Mouse (Mus musculus) forebrain, embryonic 15.5 days (tissue): ENCODE data around the gene Cdc37l1. TPM values are rescaled to one million over a fixed set of nuclear protein-coding genes. Genes with fewer than 3 reads are reported as not detected.
A peak's percentile ranks its signal among the peaks of the same experiment; 100 is the strongest.

Experiments used
- ATAC-seq: fragments of 200-750 bp; cut with Nextera tagmentation; replicated peaks from 2 replicates; pipeline ENCODE4 v1.8.0; 2017; ENCODE audit warnings: mild to moderate bottlenecking, moderate TSS enrichment, moderate library complexity
- H3K27ac ChIP-seq: fragments of 300-500 bp; sonication (generic); replicated peaks from 2 replicates; pipeline ENCODE4 v1.5.1; 2015; ENCODE audit warnings: mild to moderate bottlenecking, inconsistent platforms
- H3K27me3 ChIP-seq: fragments of 300-500 bp; sonication (generic); 2 replicates; pipeline ENCODE4 v1.6.1; 2015; ENCODE audit warnings: inconsistent platforms
- H3K36me3 ChIP-seq: fragments of 300-500 bp; sonication (generic); 2 replicates; pipeline ENCODE4 v1.6.1; 2015; ENCODE audit warnings: mild to moderate bottlenecking, inconsistent platforms
- H3K4me1 ChIP-seq: fragments of 300-500 bp; sonication (generic); 2 replicates; pipeline ENCODE4 v1.6.1; 2015; ENCODE audit warnings: inconsistent platforms
- H3K4me2 ChIP-seq: fragments of 300-500 bp; sonication (generic); replicated peaks from 2 replicates; pipeline ENCODE4 v1.6.1; 2015; ENCODE audit warnings: mild to moderate bottlenecking, inconsistent platforms
- H3K4me3 ChIP-seq: fragments of 300-500 bp; sonication (generic); 2 replicates; pipeline ENCODE4 v1.5.1; 2015; ENCODE audit warnings: mild to moderate bottlenecking, inconsistent platforms
- H3K9ac ChIP-seq: fragments of 300-500 bp; sonication (generic); replicated peaks from 2 replicates; pipeline ENCODE4 v1.6.1; 2015; ENCODE audit warnings: mild to moderate bottlenecking, inconsistent platforms
- H3K9me3 ChIP-seq: fragments of 300-500 bp; sonication (generic); 2 replicates; pipeline ENCODE4 v1.6.1; 2016; ENCODE audit warnings: inconsistent platforms
- WGBS: fragments of 180-500 bp; shearing (Covaris S2); methylation state at CpG from one replicate; pipeline ENCODE4 v1.1.7; 2015; ENCODE audit warnings: mixed read lengths; 5-methylcytosine and 5-hydroxymethylcytosine counted together
- polyA plus RNA-seq: library from polyadenylated mRNA; unstranded; fragments of >200 nt; fragmentation: Nextera tagmentation; extraction: Ambion mirVana; gene quantifications from 2 replicates; pipeline ENCODE4 v1.2.1, GENCODE M21; 2015

Cdc37l1 gene
- polyA plus RNA-seq: 55.8 and 58.1 TPM in 2 replicates

DNA sequence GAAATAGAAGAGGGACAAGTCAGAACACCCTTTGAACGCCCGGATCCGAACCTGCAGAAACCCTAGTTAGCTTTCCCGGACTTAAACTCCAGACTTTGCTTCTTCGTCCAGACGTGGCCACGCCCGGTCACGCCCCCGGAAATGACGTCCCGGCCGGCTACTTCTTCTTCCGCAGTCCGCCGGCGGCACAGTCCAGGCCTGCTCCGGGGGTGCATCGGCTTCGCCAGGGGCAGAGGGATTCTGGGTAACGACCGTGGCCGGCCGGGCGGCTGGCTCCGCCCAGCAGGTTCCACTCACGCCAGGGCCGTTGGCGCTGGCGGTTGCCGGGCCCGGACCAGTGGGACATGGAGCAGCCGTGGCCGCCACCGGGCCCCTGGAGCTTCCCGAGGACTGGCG lies at the start of gene Cdc37l1:
Gene Cdc37l1, plus strand, starts transcription at position 159 of the 396 bp plus-strand sequence.
- peak within 1 kb of the TSS; percentile 86 for H3K27ac ChIP-seq
- peak within 1 kb of the TSS; percentile 95 for H3K4me3 ChIP-seq
- peaks cover 10% of the 10 kb centered on the region for H3K36me3 ChIP-seq
- 0% methylated on average over 37 of the region's 37 CpGs for WGBS
- no peaks in the 10 kb centered on the region for H3K27me3 ChIP-seq
- H3K4me2 ChIP-seq: peak within 1 kb of the TSS; percentile 77
- peak; percentile 97 for ATAC-seq
- H3K4me1 ChIP-seq: peaks cover 31% of the 10 kb centered on the region
- H3K9ac ChIP-seq: peak within 1 kb of the TSS; percentile 88
- H3K9me3 ChIP-seq: no peaks in the 10 kb centered on the region

DNA sequence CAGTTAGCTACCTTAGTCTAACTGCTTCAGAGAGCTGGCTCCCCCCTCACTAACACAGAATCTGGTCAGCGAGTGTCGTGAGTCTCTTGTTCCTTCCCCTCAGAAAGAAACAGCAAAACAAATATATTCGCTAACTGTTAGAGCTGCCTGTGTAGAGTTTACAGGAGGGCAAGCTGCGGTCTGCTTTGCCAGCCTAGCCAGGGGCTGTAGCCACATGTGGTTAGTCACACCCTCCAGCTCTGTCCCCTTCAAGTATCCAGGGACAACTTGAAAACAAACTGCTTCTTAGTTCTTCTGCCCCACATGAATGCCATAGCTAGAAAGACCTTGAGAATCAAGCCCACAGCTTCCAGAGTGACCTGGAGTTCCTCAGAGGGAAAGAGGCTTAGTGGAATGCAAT lies 48.9 kb upstream of the Cdc37l1 start:
- no peak for ATAC-seq
- no peaks in the 10 kb centered on the region for H3K36me3 ChIP-seq
- no peaks in the 10 kb centered on the region for H3K27me3 ChIP-seq
- no peak overlapping the region for H3K9ac ChIP-seq
- no peak overlapping the region for H3K4me2 ChIP-seq
- no peaks in the 10 kb centered on the region for H3K9me3 ChIP-seq
- H3K4me3 ChIP-seq: no peak overlapping the region
- 80% methylated on average over 4 of the region's 4 CpGs for WGBS
- no peak overlapping the region for H3K27ac ChIP-seq
- no peaks in the 10 kb centered on the region for H3K4me1 ChIP-seq

DNA sequence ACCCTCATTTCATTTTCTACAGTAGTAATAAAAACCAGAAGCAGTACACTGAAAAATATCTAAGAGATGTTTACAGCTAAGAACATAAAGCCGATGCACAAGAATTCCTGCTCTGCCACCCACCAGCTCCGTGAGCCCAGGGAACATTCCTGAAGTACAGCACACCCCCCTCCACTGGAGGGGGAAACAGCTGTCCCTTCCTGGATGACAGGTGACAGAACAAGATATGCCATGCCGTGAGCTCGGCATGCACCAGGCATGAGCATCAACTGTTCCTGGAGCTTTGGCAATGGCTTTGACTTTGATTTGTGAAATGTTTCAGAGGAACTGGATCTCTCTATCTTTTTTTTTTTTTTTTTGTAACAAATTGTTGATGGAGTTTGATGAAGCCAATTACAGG lies 43.4 kb upstream of the Cdc37l1 start:
- H3K27me3 ChIP-seq: no peaks in the 10 kb centered on the region
- no peak overlapping the region for H3K9ac ChIP-seq
- H3K4me3 ChIP-seq: no peak overlapping the region
- no peak overlapping the region for H3K4me2 ChIP-seq
- no peaks in the 10 kb centered on the region for H3K36me3 ChIP-seq
- no peaks in the 10 kb centered on the region for H3K9me3 ChIP-seq
- 0 out of 2 replicates have a peak, but pooled peaks cover 2% of the 10 kb centered on the region for H3K4me1 ChIP-seq
- WGBS: 53% methylated on average over 4 of the region's 4 CpGs
- ATAC-seq: no peak
- H3K27ac ChIP-seq: no peak overlapping the region

DNA sequence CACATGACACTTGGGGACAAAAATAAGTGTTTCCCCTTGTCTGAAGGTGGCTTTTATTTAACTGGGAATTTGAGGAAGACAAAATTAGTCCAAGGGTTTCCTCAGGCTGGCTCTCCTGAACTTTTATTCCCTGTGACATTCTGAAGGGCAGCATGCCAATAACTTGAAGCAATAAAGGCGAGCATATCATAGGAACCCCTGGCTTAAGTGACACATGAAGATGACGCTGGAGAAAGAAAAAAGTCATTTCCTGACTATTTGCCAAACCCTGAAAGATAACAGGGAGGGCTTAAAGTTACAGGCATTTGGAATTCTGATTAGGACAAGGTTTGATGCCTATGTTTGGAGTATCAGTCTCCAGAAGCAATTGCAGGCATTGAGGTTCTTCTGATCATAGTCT lies 42.8 kb upstream of the Cdc37l1 start:
- Histone ChIP-seq H3K4me1 (0 out of 2 replicates have a peak, but pooled peaks cover 2% of the 10 kb centered on the region), H3K9ac (no peak overlapping the region), H3K27ac (no peak overlapping the region), H3K9me3 (no peaks in the 10 kb centered on the region), H3K36me3 (no peaks in the 10 kb centered on the region), H3K4me2 (no peak overlapping the region), H3K27me3 (no peaks in the 10 kb centered on the region), H3K4me3 (no peak overlapping the region)
- WGBS: 60% methylated on average over 2 of the region's 2 CpGs
- ATAC-seq: no peak

DNA sequence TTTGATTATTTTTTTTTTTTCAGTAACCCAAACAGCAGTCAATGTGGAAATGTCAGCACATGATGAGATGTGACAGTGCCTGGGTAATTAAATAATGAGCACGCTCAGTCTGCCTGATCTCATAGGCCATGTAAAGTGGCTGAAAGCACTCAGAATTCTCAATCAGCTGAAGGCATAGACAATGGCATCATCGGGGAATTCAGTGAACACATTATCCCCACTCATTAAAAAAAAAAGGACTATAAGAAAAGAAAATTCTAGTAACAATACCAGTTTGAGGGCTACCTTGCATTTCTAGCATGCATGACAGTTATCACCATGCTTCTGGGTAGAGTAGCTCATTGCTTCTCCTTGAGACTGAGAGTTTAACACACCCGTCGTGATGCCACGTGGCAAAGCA lies 38.9 kb upstream of the Cdc37l1 start:
- no peaks in the 10 kb centered on the region for H3K27me3 ChIP-seq
- H3K36me3 ChIP-seq: no peaks in the 10 kb centered on the region
- WGBS: 35% methylated on average over 5 of the region's 5 CpGs
- 0 out of 2 replicates have a peak, but pooled peaks cover 2% of the 10 kb centered on the region for H3K4me1 ChIP-seq
- no peak overlapping the region for H3K9ac ChIP-seq
- H3K9me3 ChIP-seq: no peaks in the 10 kb centered on the region
- H3K4me2 ChIP-seq: no peak overlapping the region
- ATAC-seq: no peak
- no peak overlapping the region for H3K4me3 ChIP-seq
- H3K27ac ChIP-seq: no peak overlapping the region

DNA sequence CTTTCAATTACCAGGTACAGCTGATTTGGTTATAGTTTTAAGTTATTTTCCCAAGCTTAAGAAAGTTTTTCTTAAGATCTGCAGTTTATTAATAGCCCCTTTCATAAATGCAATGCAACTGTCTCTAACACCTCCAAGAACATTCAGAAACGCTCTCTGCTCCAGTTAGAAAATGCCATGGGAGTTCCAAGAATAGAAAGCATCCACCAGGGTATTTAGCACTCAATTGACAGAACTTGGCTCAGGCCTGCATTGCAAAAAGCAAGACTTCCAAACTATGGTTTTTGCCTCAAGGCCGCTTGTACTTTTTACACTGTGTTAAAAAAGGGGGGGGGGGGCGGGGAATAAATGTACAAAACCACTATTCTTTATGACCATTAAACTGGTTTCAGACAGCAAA lies 27.0 kb upstream of the Cdc37l1 start:
- Histone ChIP-seq H3K4me3 (peak overlapping the region; percentile 96), H3K27ac (peak overlapping the region; percentile 87), H3K4me1 (peaks cover 36% of the 10 kb centered on the region), H3K36me3 (no peaks in the 10 kb centered on the region), H3K9me3 (no peaks in the 10 kb centered on the region), H3K27me3 (no peaks in the 10 kb centered on the region), H3K4me2 (peak overlapping the region; percentile 91), H3K9ac (peak overlapping the region; percentile 93; the same call in 1 of the 2 replicates)
- 20% methylated on average over 3 of the region's 3 CpGs for WGBS
- ATAC-seq: no peak

DNA sequence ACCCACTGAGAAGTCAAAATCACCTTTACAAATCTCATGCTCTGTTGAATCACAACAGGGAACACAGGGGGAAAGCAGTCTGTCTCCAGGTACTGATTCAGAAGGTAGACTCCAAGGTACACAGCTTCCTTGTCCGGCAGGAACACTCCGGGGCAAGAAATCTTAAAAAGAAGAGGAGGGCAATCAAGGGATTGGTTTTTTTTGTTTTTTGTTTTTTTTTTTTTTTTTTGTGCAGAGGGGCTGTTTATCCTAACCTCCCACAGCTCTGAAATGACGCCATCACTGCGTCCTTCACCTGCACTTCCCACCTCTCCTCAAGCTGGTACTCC lies 26.7 kb upstream of the Cdc37l1 start:
- 1% methylated on average over 4 of the region's 4 CpGs for WGBS
- peak overlapping the region; percentile 87 for H3K27ac ChIP-seq
- peak; percentile 15; the same call in 1 of the 2 replicates for ATAC-seq

DNA sequence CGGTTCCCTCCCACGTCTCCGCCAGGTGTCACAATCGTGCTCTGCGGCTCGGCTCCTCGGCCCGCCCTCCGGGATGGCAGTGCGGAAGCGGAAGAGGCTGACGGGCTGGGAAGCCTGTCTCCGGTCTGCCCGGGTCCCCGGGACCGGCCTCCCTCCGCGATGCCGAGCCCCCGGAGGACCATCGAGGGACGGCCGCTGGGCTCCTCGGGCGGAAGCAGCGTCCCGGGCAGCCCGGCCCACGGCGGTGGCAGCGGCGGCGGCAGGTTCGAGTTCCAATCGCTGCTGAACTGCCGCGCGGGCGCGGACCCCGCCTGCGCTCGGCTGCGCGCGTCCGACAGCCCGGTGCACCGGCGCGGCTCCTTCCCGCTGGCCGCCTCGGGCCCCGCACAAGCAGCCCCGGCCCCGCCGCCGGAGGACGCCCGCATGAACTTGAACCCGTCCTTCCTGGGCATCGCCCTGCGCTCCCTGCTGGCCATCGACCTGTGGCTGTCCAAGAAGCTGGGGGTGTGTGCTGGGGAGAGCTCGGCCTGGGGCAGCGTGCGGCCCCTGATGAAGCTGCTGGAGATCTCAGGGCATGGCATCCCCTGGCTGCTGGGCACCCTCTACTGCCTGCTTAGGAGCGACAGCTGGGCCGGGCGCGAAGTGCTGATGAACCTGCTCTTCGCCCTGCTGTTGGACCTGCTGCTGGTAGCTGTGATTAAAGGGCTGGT lies 26.2 kb upstream of the Cdc37l1 start, which contains the start of gene Plpp6:
Gene Plpp6, plus strand, starts transcription at position 112 of the 710 bp plus-strand sequence.
- peak; percentile 92 for ATAC-seq
- Histone ChIP-seq H3K4me2 (peak within 1 kb of the TSS; percentile 91), H3K27me3 (no peaks in the 10 kb centered on the region), H3K9me3 (no peaks in the 10 kb centered on the region), H3K27ac (peak within 1 kb of the TSS; percentile 87), H3K36me3 (no peaks in the 10 kb centered on the region), H3K9ac (peak within 1 kb of the TSS; percentile 93), H3K4me1 (peaks cover 36% of the 10 kb centered on the region), H3K4me3 (peak within 1 kb of the TSS; percentile 96)
- 1% methylated on average over 73 of the region's 73 CpGs for WGBS

More for the DNA sequence above, 26.7 kb upstream of the Cdc37l1 start:
- peak overlapping the region; percentile 91 for H3K4me2 ChIP-seq
- H3K27me3 ChIP-seq: no peaks in the 10 kb centered on the region
- no peaks in the 10 kb centered on the region for H3K9me3 ChIP-seq
- H3K9ac ChIP-seq: peak overlapping the region; percentile 93
- H3K4me3 ChIP-seq: peak overlapping the region; percentile 96
- H3K36me3 ChIP-seq: no peaks in the 10 kb centered on the region
- H3K4me1 ChIP-seq: peaks cover 36% of the 10 kb centered on the region

DNA sequence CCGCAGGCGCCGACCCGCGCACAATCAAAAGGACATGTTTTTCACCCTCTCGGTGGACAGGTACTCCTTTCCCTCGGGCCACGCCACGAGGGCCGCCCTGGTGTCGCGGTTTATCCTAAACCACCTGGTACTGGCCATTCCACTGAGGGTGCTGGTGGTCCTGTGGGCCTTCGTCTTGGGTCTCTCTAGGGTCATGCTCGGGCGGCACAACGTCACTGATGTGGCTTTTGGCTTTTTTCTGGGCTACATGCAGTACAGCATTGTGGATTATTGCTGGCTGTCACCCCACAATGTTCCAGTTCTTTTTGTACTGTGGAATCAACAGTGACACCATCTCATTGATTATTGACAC lies 25.6 kb upstream of the Cdc37l1 start:
- Histone ChIP-seq H3K27ac (peak overlapping the region; percentile 87), H3K4me1 (peaks cover 36% of the 10 kb centered on the region), H3K36me3 (no peaks in the 10 kb centered on the region), H3K9ac (peak overlapping the region; percentile 93), H3K4me2 (peak overlapping the region; percentile 91), H3K4me3 (peak overlapping the region; percentile 96), H3K27me3 (no peaks in the 10 kb centered on the region), H3K9me3 (no peaks in the 10 kb centered on the region)
- peak; percentile 14 for ATAC-seq
- 4% methylated on average over 16 of the region's 16 CpGs for WGBS

DNA sequence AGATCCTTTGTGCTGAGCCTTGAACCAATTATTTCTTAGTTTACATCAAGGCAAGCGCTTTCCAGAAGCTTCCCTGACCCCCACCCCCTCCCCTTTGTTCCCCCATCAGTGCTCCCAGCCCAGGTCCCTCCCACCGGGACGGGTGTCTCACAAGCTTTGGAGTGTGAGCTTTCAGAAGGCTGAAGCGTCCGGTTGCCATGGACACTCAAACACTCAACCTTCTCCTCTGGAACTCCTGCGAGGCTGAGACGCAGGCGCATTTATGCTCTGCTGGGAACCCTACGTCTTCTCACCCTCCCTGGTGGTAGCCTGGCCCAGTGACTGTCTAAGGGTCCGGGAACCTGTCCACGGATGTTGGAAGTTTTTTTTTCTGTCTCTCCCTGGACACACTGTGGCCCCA lies 22.5 kb upstream of the Cdc37l1 start, which contains the start of gene 4430402I18Rik:
Gene 4430402I18Rik, minus strand, starts transcription at position 149 of the 400 bp plus-strand sequence.
- Histone ChIP-seq H3K4me1 (peaks cover 36% of the 10 kb centered on the region), H3K36me3 (no peaks in the 10 kb centered on the region), H3K9ac (no peak within 1 kb of the TSS), H3K4me3 (peak within 1 kb of the TSS; percentile 2; the same call in 1 of the 2 replicates), H3K4me2 (peak within 1 kb of the TSS; percentile 17; the same call in 1 of the 2 replicates), H3K9me3 (no peaks in the 10 kb centered on the region), H3K27me3 (no peaks in the 10 kb centered on the region), H3K27ac (no peak within 1 kb of the TSS)
- 4% methylated on average over 11 of the region's 11 CpGs for WGBS
- ATAC-seq: no peak

DNA sequence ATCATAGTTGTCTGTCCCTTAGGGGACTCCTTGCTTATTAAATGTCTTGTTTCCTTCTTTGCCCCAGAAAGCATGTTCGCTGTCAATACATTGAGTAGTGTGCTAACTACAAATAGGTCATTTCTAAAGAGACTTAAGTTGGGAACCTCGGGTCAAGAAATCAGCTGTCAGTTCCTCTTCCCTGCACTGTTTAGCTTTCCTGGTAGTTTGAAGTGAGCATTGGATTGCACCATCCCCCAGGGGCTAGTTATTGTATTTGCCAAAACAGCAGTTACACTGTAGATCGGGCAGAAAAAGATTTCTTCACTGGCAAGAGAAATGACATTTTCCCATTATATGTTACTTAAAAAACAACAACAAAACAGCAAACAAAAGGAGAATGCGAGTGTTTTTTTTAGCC lies 22.0 kb upstream of the Cdc37l1 start:
- no peak for ATAC-seq
- no peak overlapping the region for H3K27ac ChIP-seq
- peaks cover 33% of the 10 kb centered on the region for H3K4me1 ChIP-seq
- H3K4me2 ChIP-seq: no peak overlapping the region
- H3K9me3 ChIP-seq: no peaks in the 10 kb centered on the region
- H3K27me3 ChIP-seq: no peaks in the 10 kb centered on the region
- 75% methylated on average over 4 of the region's 4 CpGs for WGBS
- H3K9ac ChIP-seq: no peak overlapping the region
- H3K36me3 ChIP-seq: no peaks in the 10 kb centered on the region
- H3K4me3 ChIP-seq: no peak overlapping the region

DNA sequence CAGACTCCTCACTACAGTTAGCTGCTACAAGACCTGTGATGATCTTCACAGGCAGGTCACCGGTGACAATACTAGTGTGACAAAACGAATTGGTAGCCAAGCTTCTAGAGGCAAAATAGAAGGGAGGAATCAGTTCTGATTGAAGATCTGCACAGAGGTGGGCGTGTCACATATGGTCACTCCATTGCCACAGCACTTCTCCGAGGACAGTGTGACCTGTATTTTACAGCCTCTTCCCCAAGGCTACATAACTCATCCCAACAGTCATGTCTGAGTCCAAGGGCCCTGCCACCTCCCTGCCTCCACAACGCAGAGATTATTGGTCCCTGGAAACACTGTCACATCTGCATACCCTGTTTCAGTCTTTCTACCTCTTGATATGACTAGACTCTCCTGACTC lies 20.9 kb upstream of the Cdc37l1 start:
- Histone ChIP-seq H3K27ac (no peak overlapping the region), H3K9ac (no peak overlapping the region), H3K4me1 (peaks cover 29% of the 10 kb centered on the region), H3K4me3 (no peak overlapping the region), H3K9me3 (no peaks in the 10 kb centered on the region), H3K36me3 (no peaks in the 10 kb centered on the region), H3K4me2 (no peak overlapping the region), H3K27me3 (no peaks in the 10 kb centered on the region)
- 92% methylated on average over 5 of the region's 5 CpGs for WGBS
- no peak for ATAC-seq
